Mouse (Mus musculus) lung, postnatal 10 days (tissue): Measurements from ENCODE around the gene Tlr8.

Source experiments
- DNase-seq: peaks from one replicate; pipeline ENCODE4 v3.0.0; 2021

The Tlr8 gene

GRCm38 (mm10) chrX:167201365-167201764 is 62.8 kb downstream of the Tlr8 start:
- no peak for DNase-seq

- peak; percentile 26 for DNase-seq
Observed at GRCm38 (mm10) chrX:167195228-167195649, 68.9 kb downstream of the Tlr8 start.
